Mouse (Mus musculus) thymus, adult 2 months (tissue): ENCODE data around the gene Tagln2. TPM values are rescaled to one million over a fixed set of nuclear protein-coding genes. Genes with fewer than 3 reads are reported as not detected.
A peak's percentile ranks its signal among the peaks of the same experiment; 100 is the strongest.

Source experiments
- DNase-seq: peaks from one replicate; pipeline ENCODE4 v3.0.0; 2021
- H3K27ac ChIP-seq: fragments of 200-500 bp; 2 replicates; pipeline ENCODE4 v1.5.1; 2012; ENCODE audit warnings: low read length, control low read depth; ENCODE audit not compliant: control insufficient read depth, insufficient read depth
- H3K27me3 ChIP-seq: fragments of 200-500 bp; 2 replicates; pipeline ENCODE4 v1.6.1; 2012; ENCODE audit warnings: mild to moderate bottlenecking, low read length, moderate library complexity, mixed read lengths; ENCODE audit not compliant: control insufficient read depth, insufficient read depth
- H3K36me3 ChIP-seq: fragments of 200-500 bp; 2 replicates; pipeline ENCODE4 v1.6.1; 2012; ENCODE audit warnings: mild to moderate bottlenecking, low read length, moderate library complexity; ENCODE audit not compliant: control insufficient read depth, insufficient read depth
- H3K4me1 ChIP-seq: fragments of 200-500 bp; replicated peaks from 2 replicates; pipeline ENCODE4 v1.6.1; 2012; ENCODE audit warnings: low read length; ENCODE audit not compliant: control insufficient read depth, insufficient read depth
- H3K4me3 ChIP-seq: fragments of 200-500 bp; 2 replicates; pipeline ENCODE4 v1.5.1; 2012; ENCODE audit warnings: mild to moderate bottlenecking, low read length, control low read depth, moderate library complexity; ENCODE audit not compliant: control insufficient read depth, insufficient read depth
- CTCF ChIP-seq: fragments of 200-500 bp; IDR thresholded peaks from 2 replicates; pipeline ENCODE4 v1.5.1; 2012; ENCODE audit warnings: mild to moderate bottlenecking, control low read depth, low read length, moderate library complexity, borderline replicate concordance; ENCODE audit not compliant: control insufficient read depth, poor library complexity, insufficient read depth; ENCODE audit errors: extremely low read depth
- POLR2A ChIP-seq: fragments of 200-500 bp; IDR thresholded peaks from 2 replicates; pipeline ENCODE4 v1.6.1; 2012; ENCODE audit warnings: mild to moderate bottlenecking, low read length, control low read depth, moderate library complexity; ENCODE audit not compliant: control insufficient read depth, poor library complexity, insufficient read depth; ENCODE audit errors: extremely low read depth
- WGBS: fragments of 180-500 bp; shearing (Covaris S2); methylation state at CpG from one replicate; pipeline ENCODE4 v1.1.7; 2018; 5-methylcytosine and 5-hydroxymethylcytosine counted together
- polyA plus RNA-seq: library from polyadenylated mRNA; depleted of rRNA; stranded (reverse); fragments of >200 nt; gene quantifications from 2 replicates; pipeline ENCODE4 v1.2.3, GENCODE M21; 2012; rRNA removed

The Tagln2 gene
- polyA plus RNA-seq, result 178 and 183 TPM in 2 replicates

- H3K27ac ChIP-seq, result peak within 1 kb of the TSS; percentile 0; the same call in 1 of the 2 replicates
- H3K4me3 ChIP-seq, result peak within 1 kb of the TSS; percentile 77
- TF ChIP-seq POLR2A (0 out of 2 replicates have a peak, but pooled peaks have one; percentile 21), CTCF (0 out of 2 replicates have a peak, but pooled peaks have one; percentile 8)
- H3K27me3 ChIP-seq, result no peaks in the 10 kb centered on the region
- WGBS, result 4% methylated on average over 30 of the region's 30 CpGs
- H3K4me1 ChIP-seq, result peaks cover 31% of the 10 kb centered on the region
- DNase-seq, result peak; percentile 73
- H3K36me3 ChIP-seq, result no peaks in the 10 kb centered on the region
These were observed at the start of gene Tagln2 for GRCm38 (mm10) chr1:172499765-172500441. Tagln2 (plus strand) TSS chr1:172500047.

- H3K36me3 ChIP-seq, result no peaks in the 10 kb centered on the region
- H3K27me3 ChIP-seq, result no peaks in the 10 kb centered on the region
- no peak overlapping the region for H3K4me3 ChIP-seq
- TF ChIP-seq CTCF (no peak), POLR2A (no peak)
- DNase-seq, result no peak
- 84% methylated on average over 2 of the region's 2 CpGs for WGBS
- H3K27ac ChIP-seq, result no peak overlapping the region
- peaks cover 8% of the 10 kb centered on the region for H3K4me1 ChIP-seq
These were observed 49.6 kb upstream of the Tagln2 start for GRCm38 (mm10) chr1:172450226-172450625.

- no peaks in the 10 kb centered on the region for H3K27me3 ChIP-seq
- no peaks in the 10 kb centered on the region for H3K36me3 ChIP-seq
- H3K4me1 ChIP-seq, result peaks cover 12% of the 10 kb centered on the region
- no peak overlapping the region for H3K4me3 ChIP-seq
- no peak for DNase-seq
- TF ChIP-seq POLR2A (no peak), CTCF (no peak)
- WGBS, result 19% methylated on average over 17 of the region's 17 CpGs
- H3K27ac ChIP-seq, result no peak overlapping the region
These were observed 48.9 kb upstream of the Tagln2 start for GRCm38 (mm10) chr1:172450848-172451470.

GRCm38 (mm10) chr1:172452911-172453310 is 46.9 kb upstream of the Tagln2 start:
- Histone ChIP-seq H3K27me3 (no peaks in the 10 kb centered on the region), H3K27ac (no peak overlapping the region), H3K4me3 (no peak overlapping the region), H3K4me1 (peaks cover 13% of the 10 kb centered on the region), H3K36me3 (no peaks in the 10 kb centered on the region)
- TF ChIP-seq CTCF, result no peak
- no peak for TF ChIP-seq POLR2A
- no peak for DNase-seq
- WGBS, result 91% methylated on average over 2 of the region's 2 CpGs

- Histone ChIP-seq H3K36me3 (no peaks in the 10 kb centered on the region), H3K4me3 (no peak overlapping the region), H3K27me3 (no peaks in the 10 kb centered on the region), H3K4me1 (peaks cover 13% of the 10 kb centered on the region), H3K27ac (no peak overlapping the region)
- no peak for TF ChIP-seq POLR2A
- no peak for TF ChIP-seq CTCF
- no peak for DNase-seq
- 95% methylated on average over 2 of the region's 2 CpGs for WGBS
These were observed 46.0 kb upstream of the Tagln2 start for GRCm38 (mm10) chr1:172453810-172454209.

- no peak for TF ChIP-seq CTCF
- no peak for TF ChIP-seq POLR2A
- Histone ChIP-seq H3K4me3 (peak overlapping the region; percentile 12; the same call in 1 of the 2 replicates), H3K27ac (peak overlapping the region; percentile 77; the same call in 1 of the 2 replicates), H3K36me3 (no peaks in the 10 kb centered on the region), H3K27me3 (no peaks in the 10 kb centered on the region), H3K4me1 (peaks cover 13% of the 10 kb centered on the region)
- peak; percentile 35 for DNase-seq
- WGBS, result 4% methylated on average over 4 of the region's 4 CpGs
These were observed 44.4 kb upstream of the Tagln2 start for GRCm38 (mm10) chr1:172455416-172455815.
